Mouse (Mus musculus) intestine, postnatal 0 days (tissue): ENCODE measurements around the gene Smu1. TPM values are rescaled to one million over a fixed set of nuclear protein-coding genes. Genes with fewer than 3 reads are reported as not detected.

ENCODE experiments used
- ATAC-seq: fragments of 200-750 bp; cut with Nextera tagmentation; 2 replicates; pipeline ENCODE4 v1.8.0; 2017; ENCODE audit warnings: mild to moderate bottlenecking, moderate TSS enrichment, moderate library complexity
- H3K27ac ChIP-seq: fragments of 300-500 bp; sonication (generic); 2 replicates; pipeline ENCODE4 v1.5.1; 2014; ENCODE audit warnings: mild to moderate bottlenecking, low read depth, low read length, moderate library complexity
- H3K27me3 ChIP-seq: fragments of 300-500 bp; sonication (generic); replicated peaks from 2 replicates; pipeline ENCODE4 v1.6.1; 2014; ENCODE audit warnings: low read length, mixed read lengths; ENCODE audit not compliant: control insufficient read depth, insufficient read depth
- H3K36me3 ChIP-seq: fragments of 300-500 bp; sonication (generic); 2 replicates; pipeline ENCODE4 v1.6.1; 2014; ENCODE audit warnings: mild to moderate bottlenecking, moderate library complexity; ENCODE audit not compliant: control insufficient read depth, insufficient read depth
- H3K4me1 ChIP-seq: fragments of 300-500 bp; sonication (generic); replicated peaks from 2 replicates; pipeline ENCODE4 v1.6.1; 2014; ENCODE audit warnings: antibody characterized with exemption, low read length, mixed read lengths; ENCODE audit not compliant: control insufficient read depth, insufficient read depth
- H3K4me2 ChIP-seq: fragments of 300-500 bp; sonication (generic); replicated peaks from 2 replicates; pipeline ENCODE4 v1.6.1; 2014; ENCODE audit warnings: low read depth, mild to moderate bottlenecking, moderate library complexity
- H3K4me3 ChIP-seq: fragments of 300-500 bp; sonication (generic); 2 replicates; pipeline ENCODE4 v1.5.1; 2014; ENCODE audit warnings: low read depth, low read length
- H3K9ac ChIP-seq: fragments of 300-500 bp; sonication (generic); 2 replicates; pipeline ENCODE4 v1.6.1; 2014; ENCODE audit warnings: mild to moderate bottlenecking, low read depth, low read length
- H3K9me3 ChIP-seq: fragments of 300-500 bp; sonication (generic); 2 replicates; pipeline ENCODE4 v1.6.1; 2016; ENCODE audit warnings: mixed run types; ENCODE audit not compliant: control insufficient read depth
- CTCF ChIP-seq: sonication (generic); IDR thresholded peaks from 2 replicates; pipeline ENCODE4 v1.5.1; 2016; ENCODE audit warnings: low read depth, mild to moderate bottlenecking, control low read depth, antibody characterized with exemption, moderate library complexity
- WGBS: fragments of 180-500 bp; shearing (Covaris S2); extraction: QIAGEN DNeasy Blood & Tissue Kit; methylation state at CpG from one replicate; pipeline ENCODE4 v1.1.7; 2014; 5-methylcytosine and 5-hydroxymethylcytosine counted together
- polyA plus RNA-seq: library from polyadenylated mRNA; unstranded; fragments of >200 nt; fragmentation: Nextera tagmentation; extraction: Ambion mirVana; gene quantifications from 2 replicates; pipeline ENCODE4 v1.2.1, GENCODE M21; 2015

Smu1 gene
- polyA plus RNA-seq, 1 experiment from 2014 or later = 72.1 TPM

DNA sequence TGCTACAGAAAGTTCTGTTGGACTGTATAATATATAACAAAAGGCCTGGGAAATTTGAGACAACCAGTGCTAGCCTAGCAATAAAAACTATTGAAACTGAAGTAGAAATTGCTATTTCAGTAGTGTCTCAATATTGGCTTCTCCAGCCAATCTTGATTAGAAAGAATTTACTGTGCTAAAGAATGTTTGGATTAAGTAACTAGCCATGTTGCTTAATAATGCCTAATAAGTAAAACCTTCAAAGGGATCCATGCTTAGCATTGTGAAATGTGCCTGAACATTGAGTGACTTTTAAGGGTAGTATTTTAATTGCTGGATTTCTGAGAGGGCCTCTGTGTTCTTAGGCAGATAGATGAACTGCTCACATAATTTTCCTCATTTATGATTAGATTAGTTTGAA lies 32.2 kb downstream of the Smu1 start:
- Histone ChIP-seq H3K27me3 (no peaks in the 10 kb centered on the region), H3K9me3 (no peaks in the 10 kb centered on the region), H3K27ac (no peak overlapping the region), H3K4me2 (peak overlapping the region; percentile 72; the same call in 1 of the 2 replicates), H3K9ac (no peak overlapping the region), H3K4me3 (no peak overlapping the region), H3K4me1 (no peaks in the 10 kb centered on the region; the same call in 1 of the 2 replicates), H3K36me3 (peaks cover 43% of the 10 kb centered on the region)
- TF ChIP-seq CTCF = no peak
- ATAC-seq = no peak

DNA sequence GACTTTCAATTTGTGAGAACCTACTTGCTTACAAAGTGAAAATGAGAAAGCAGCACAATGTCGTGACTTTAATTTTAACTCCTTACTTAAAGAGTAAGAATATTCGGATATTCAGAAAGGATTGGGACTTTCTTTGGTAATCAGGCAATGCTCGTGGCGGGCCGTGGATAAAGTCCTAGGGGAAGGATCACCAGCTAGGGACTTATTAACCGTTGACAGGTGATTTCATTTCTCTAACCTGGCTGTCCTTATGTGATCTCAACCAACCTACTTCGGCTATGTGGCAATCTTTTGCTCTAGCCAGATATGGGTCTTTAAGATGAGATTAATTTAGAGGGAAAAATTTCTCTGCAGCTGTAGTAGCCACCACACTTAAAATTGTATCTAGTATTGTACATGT lies 32.6 kb downstream of the Smu1 start:
- Histone ChIP-seq H3K4me1 (no peaks in the 10 kb centered on the region; the same call in 1 of the 2 replicates), H3K27ac (peak overlapping the region; percentile 43), H3K27me3 (no peaks in the 10 kb centered on the region), H3K4me2 (peak overlapping the region; percentile 72), H3K9me3 (no peaks in the 10 kb centered on the region), H3K36me3 (peaks cover 38% of the 10 kb centered on the region), H3K9ac (no peak overlapping the region), H3K4me3 (0 out of 2 replicates have a peak overlapping the region, but pooled peaks have one; percentile 98)
- WGBS = 43% methylated on average over 7 of the region's 7 CpGs
- TF ChIP-seq CTCF = no peak
- ATAC-seq = no peak

- TF ChIP-seq CTCF = 0 out of 2 replicates have a peak, but pooled peaks have one; percentile 1
- H3K9me3 ChIP-seq = no peaks in the 10 kb centered on the region
- WGBS = 1% methylated on average over 48 of the region's 62 CpGs
- peaks cover 19% of the 10 kb centered on the region for H3K36me3 ChIP-seq
- ATAC-seq = peak; percentile 65
- H3K27me3 ChIP-seq = no peaks in the 10 kb centered on the region
- peak overlapping the region; percentile 98 for H3K27ac ChIP-seq
- H3K4me1 ChIP-seq = no peaks in the 10 kb centered on the region; the same call in 1 of the 2 replicates
- H3K9ac ChIP-seq = peak overlapping the region; percentile 97
- peak overlapping the region; percentile 72 for H3K4me2 ChIP-seq
- peak overlapping the region; percentile 98 for H3K4me3 ChIP-seq
Measured at GRCm38 (mm10) chr4:40722687-40723460, 34.8 kb downstream of the Smu1 start.

- H3K4me3 ChIP-seq = peak within 1 kb of the TSS; percentile 98
- peak within 1 kb of the TSS; percentile 98 for H3K27ac ChIP-seq
- peak within 1 kb of the TSS; percentile 72 for H3K4me2 ChIP-seq
- peaks cover 14% of the 10 kb centered on the region for H3K36me3 ChIP-seq
- H3K9ac ChIP-seq = peak within 1 kb of the TSS; percentile 97
- TF ChIP-seq CTCF = 0 out of 2 replicates have a peak, but pooled peaks have one; percentile 11
- ATAC-seq = peak; percentile 94
- 1% methylated on average over 54 of the region's 54 CpGs for WGBS
- no peaks in the 10 kb centered on the region; the same call in 1 of the 2 replicates for H3K4me1 ChIP-seq
- no peaks in the 10 kb centered on the region for H3K27me3 ChIP-seq
- no peaks in the 10 kb centered on the region for H3K9me3 ChIP-seq
Measured at GRCm38 (mm10) chr4:40722011-40722666, 35.6 kb downstream of the Smu1 start, which contains the start of gene Dnaja1. Gene Dnaja1 (plus strand): TSS chr4:40722150.

DNA sequence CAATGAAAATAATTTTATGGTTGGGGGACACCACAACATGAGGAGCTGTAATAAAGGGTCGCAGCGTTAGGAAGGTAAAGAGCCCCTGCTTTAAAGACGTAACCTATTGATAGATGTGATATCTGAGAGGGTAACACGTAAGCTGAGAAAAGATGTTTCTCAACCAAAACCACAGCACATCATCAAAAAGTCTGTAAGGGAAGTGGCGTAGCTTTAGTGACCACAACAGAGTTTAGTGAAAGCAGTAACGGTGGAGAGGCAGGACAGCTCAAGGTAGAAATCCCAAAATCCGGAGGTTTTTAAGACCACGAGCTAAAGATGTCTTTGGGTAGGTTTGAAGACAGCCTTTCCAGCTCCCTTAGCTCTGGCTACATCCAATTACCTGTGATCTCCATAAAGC lies 36.8 kb downstream of the Smu1 start:
- H3K9ac ChIP-seq = no peak overlapping the region
- no peaks in the 10 kb centered on the region for H3K27me3 ChIP-seq
- H3K36me3 ChIP-seq = 0 out of 2 replicates have a peak, but pooled peaks cover 4% of the 10 kb centered on the region
- no peak overlapping the region for H3K4me3 ChIP-seq
- no peaks in the 10 kb centered on the region for H3K9me3 ChIP-seq
- H3K27ac ChIP-seq = peak overlapping the region; percentile 98; the same call in 1 of the 2 replicates
- peak overlapping the region; percentile 72; the same call in 1 of the 2 replicates for H3K4me2 ChIP-seq
- no peak for TF ChIP-seq CTCF
- no peak for ATAC-seq
- no peaks in the 10 kb centered on the region; the same call in 1 of the 2 replicates for H3K4me1 ChIP-seq
- WGBS = 93% methylated on average over 8 of the region's 8 CpGs

- no peaks in the 10 kb centered on the region for H3K27me3 ChIP-seq
- ATAC-seq = no peak
- no peaks in the 10 kb centered on the region; the same call in 1 of the 2 replicates for H3K4me1 ChIP-seq
- H3K4me3 ChIP-seq = no peak overlapping the region
- H3K27ac ChIP-seq = no peak overlapping the region
- H3K36me3 ChIP-seq = no peaks in the 10 kb centered on the region
- no peak overlapping the region for H3K4me2 ChIP-seq
- 90% methylated on average over 3 of the region's 3 CpGs for WGBS
- H3K9ac ChIP-seq = no peak overlapping the region
- no peaks in the 10 kb centered on the region for H3K9me3 ChIP-seq
- TF ChIP-seq CTCF = no peak
Measured at GRCm38 (mm10) chr4:40717141-40717540, 40.6 kb downstream of the Smu1 start.
